Mouse (Mus musculus) layer of hippocampus, adult 2 months (tissue): Measurements from ENCODE around the gene Ndufaf3. TPM values are rescaled to one million over a fixed set of nuclear protein-coding genes. Genes with fewer than 3 reads are reported as not detected.

ENCODE experiments used
- DNase-seq, 2 experiments: peaks; one replicate each; pipeline ENCODE4 v3.0.0; 2022; ENCODE audit warnings: low spot score in 2 of 2
- H3K27ac ChIP-seq: fragments of 200-600 bp; 2 replicates; pipeline ENCODE4 v1.8.1; 2022
- H3K4me3 ChIP-seq: fragments of 200-600 bp; 2 replicates; pipeline ENCODE4 v1.8.1; 2022; ENCODE audit warnings: mild to moderate bottlenecking
- CTCF ChIP-seq: fragments of 200-600 bp; conservative IDR thresholded peaks from 2 replicates; pipeline ENCODE4 v1.8.1; 2022; ENCODE audit warnings: antibody characterized with exemption, mild to moderate bottlenecking, moderate library complexity
- microRNA-seq, 2 experiments: library from miRNA; unstranded; fragments of <30 nt; microRNA quantifications; one replicate each; pipeline ENCODE4 v1.2.0; 2021
- total RNA-seq, 2 experiments: library from RNA; stranded (reverse); gene quantifications; 2 replicates each; pipeline ENCODE4 v1.2.3; 2021

Ndufaf3 gene
- total RNA-seq, 2 experiments from 2014 or later = 60.8 to 73.3 TPM

DNA sequence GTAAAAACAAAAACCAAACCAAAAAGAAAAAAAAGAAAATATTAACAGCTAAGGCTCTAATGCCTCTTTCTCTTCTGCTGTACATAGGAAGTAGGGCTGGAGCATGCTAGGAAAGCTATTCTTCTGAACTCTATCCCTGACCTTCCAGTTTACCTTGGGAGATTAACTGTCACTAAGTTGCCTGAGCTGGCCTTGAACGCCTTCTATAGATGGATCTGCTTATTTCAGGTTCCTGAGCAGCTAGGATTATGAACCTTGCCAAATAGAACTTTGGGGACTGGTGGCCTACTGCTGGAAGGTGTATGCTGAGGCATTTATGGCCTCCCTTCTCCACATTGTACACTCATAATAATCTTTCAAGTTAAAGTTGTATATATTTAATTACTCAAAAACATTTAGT is 36.3 kb downstream of the Ndufaf3 start:
- Histone ChIP-seq H3K4me3 (no peak overlapping the region), H3K27ac (no peak overlapping the region)
- no peak for TF ChIP-seq CTCF
- no peak for DNase-seq

DNA sequence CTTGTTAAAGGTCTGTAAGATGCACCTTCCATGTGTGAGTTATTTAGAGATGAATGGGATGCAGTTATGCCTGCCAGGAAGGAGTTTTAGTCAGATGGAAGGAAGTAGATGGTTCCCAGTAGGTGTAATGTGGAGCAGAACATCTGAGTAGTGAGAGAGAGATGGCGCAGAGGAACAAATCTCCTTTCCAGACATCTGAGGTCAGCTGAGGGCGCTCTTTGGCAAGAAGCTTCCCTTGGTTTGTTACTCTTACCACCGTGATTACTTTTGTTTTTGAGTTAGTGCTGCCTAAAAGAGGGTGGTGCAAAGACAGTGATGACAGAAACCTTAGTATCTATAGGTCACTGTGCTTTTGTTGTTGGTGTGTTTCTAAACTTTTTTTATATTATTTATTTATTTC is 41.8 kb downstream of the Ndufaf3 start:
- H3K27ac ChIP-seq = no peak overlapping the region
- TF ChIP-seq CTCF = no peak
- no peak for DNase-seq
- H3K4me3 ChIP-seq = no peak overlapping the region

DNA sequence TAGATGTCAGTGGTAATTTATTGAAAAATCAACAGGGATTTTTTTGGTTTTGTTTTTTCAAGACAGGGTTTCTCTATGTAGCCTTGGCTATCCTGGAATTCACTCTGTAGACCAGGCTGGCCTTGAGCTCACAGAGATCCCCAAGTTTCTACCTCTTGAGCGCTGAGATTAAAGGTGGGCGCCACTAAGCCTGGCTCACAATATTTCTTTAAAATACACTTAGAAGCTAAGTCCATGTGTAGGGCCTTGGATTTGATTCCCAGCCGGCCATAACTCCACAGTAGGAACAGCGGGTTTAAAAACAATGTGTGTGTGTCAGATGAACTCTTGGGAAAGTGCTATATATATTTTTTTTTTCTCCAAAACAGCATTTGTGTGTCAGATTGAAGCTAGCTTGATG is 43.9 kb downstream of the Ndufaf3 start:
- no peak overlapping the region for H3K4me3 ChIP-seq
- no peak for DNase-seq
- H3K27ac ChIP-seq = no peak overlapping the region
- TF ChIP-seq CTCF = no peak

DNA sequence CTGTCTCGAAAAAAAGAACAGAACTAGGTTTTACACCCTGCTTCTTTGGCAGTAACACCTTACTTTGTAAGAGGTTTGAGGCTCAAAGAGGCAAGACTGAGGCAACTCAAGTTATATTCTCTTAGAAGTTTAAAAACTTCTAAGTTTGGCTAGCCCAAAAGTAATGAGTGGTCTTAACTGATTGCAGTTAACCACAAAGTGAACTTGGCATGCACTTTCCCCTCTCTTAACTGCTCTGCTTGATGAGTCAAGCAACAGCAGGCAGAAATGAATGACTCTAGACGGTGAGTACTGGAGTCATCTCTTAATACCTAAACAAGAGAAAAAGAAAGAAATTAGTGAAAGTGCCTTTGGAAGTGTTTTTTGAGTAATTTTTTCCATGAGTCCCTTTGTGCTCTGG is 45.6 kb downstream of the Ndufaf3 start:
- no peak for TF ChIP-seq CTCF
- Histone ChIP-seq H3K4me3 (no peak overlapping the region), H3K27ac (no peak overlapping the region)
- no peak for DNase-seq

DNA sequence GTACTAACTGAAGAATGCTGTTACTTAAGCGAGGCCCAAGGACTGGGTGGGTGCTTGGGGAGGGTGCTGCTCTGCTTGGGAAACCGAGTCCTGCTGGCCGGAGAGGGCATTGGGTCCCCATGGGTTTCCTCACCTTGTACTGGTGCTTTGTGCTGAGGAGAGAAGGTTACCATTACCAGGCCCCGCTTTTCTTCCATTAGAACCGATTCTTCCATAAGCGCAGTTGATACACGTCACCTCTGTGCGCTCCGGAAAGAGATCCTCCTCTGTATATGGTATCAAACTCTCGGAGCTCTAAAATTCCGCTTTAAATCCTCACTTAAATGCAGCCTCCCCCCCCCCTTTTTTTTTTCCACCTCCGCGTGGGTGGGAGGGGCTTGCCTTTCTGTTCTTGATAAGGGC is 49.3 kb downstream of the Ndufaf3 start:
- Histone ChIP-seq H3K4me3 (peak overlapping the region; percentile 91), H3K27ac (peak overlapping the region; percentile 94)
- peak; percentile 49 to 58 for DNase-seq
- peak; percentile 28 for TF ChIP-seq CTCF

DNA sequence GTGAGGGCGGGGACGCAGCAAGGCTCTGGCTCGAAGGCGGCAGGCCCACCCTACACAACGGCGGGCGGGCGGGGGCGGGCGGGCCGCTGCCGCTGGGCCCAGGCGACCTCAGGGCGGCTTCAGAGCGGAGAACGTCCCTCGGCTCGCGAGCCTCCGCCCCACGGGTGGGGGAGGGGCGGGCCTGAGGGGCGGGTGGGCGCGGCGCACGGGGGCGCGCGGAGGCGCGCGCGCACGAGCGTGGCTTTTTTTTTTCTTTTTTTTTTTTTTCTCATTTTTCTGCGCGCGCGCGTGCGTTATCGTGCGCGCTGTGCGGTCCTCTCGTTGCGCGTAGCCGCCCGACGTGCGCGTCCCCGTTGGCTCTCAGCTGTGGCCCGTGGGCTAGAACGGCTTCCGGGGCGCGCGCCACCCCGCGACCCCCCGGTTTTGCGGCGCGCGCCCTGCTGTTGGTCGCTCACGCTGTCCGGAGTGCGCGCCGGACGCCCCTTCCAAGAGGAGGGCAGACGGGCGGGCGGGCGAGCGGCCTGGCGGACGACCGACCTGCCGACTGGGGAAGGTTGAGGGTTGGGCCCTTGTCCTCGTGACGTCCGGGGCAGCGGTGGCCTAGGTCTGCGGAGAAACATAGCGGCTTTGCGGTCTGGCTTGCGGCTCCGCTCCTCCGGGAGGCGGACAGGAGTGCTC is 49.8 kb downstream of the Ndufaf3 start:
- Histone ChIP-seq H3K27ac (peak overlapping the region; percentile 94), H3K4me3 (peak overlapping the region; percentile 91)
- TF ChIP-seq CTCF = no peak
- DNase-seq = peak; percentile 72 to 81

DNA sequence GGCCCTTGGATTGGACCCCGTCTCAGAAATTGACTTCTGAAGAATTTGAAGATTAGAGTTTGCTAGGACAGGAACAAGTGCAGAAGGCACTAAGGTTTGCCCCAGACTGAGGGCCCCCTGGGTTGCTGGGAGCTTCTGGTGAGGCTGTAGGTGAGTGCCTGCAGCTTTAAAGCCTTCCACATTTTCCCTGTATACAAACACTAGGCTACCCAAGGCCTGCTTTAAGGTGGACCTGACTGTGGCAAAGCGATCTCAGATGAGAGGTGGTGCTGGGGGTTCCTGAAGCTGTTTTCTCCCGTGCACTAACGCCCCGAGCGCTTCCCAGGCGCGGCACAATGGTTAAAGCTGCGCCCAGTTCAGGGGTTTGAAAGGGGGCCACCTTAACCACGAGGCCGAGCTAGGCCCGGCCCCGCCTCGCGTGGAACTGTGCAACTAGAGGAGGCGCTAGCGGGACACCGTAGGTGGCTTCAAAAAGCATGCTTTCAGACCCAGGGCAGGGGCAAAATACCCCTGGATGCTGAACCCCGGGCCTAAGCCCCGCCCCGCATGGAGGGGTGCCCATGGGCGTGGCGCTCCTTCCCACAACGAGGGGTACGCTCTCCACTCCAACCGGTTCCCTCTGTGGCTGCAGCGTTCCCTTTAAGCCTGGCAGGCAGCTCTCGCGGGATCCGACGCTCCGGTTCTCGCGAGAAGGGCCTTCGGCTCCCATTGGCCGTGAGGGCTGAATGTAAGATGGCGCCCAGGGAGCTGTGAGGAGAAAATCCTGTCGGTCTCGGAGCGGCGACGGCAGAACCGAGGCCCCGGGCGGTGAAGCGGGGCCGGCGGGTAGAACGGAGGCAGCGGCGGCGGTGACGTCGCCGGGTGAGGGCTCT is 50.6 kb downstream of the Ndufaf3 start, which contains the start of gene Qrich1:
Qrich1 (plus strand) TSS at position 427 of the 872 bp plus-strand sequence.
- peak; percentile 44 for TF ChIP-seq CTCF
- peak within 1 kb of the TSS; percentile 91 for H3K4me3 ChIP-seq
- peak; percentile 92 to 95 for DNase-seq
- peak within 1 kb of the TSS; percentile 94 for H3K27ac ChIP-seq

Small RNA genes lying within 50 kb of the gene (microRNA-seq; reads per million reads assigned to microRNA genes)
- gene Gm24083 (0 reads per million in 2 experiments), gene Mir191 (0 reads per million in 2 experiments), gene Mir425 (750 to 917 reads per million in 2 experiments)

Other genes starting within 250 kb of the Ndufaf3 start
- 10 to 100 TPM; 62.2 to 64.1 TPM for gene Gpx1, start 228.5 kb downstream of the Ndufaf3 start, total RNA-seq
- 100 to 1,000 TPM; 106 to 112 TPM for gene Usp4, start 219.6 kb downstream of the Ndufaf3 start, total RNA-seq
- 1 to 10 TPM; 2.3 to 3.3 TPM for gene 1700102P08Rik, start 174.6 kb downstream of the Ndufaf3 start, total RNA-seq
- gene Ccdc36, start 138.9 kb downstream of the Ndufaf3 start, total RNA-seq = under 1 TPM in 1 of 2 experiments, not detected in 1; 0.15 TPM
- not detected for gene BC048562, start 131.0 kb downstream of the Ndufaf3 start, total RNA-seq
- gene Ccdc71, start 106.9 kb downstream of the Ndufaf3 start, total RNA-seq = 10 to 100 TPM; 36.7 to 40.6 TPM
- 10 to 100 TPM; 16.7 to 19.6 TPM for gene Klhdc8b, start 105.9 kb downstream of the Ndufaf3 start, total RNA-seq
- gene Lamb2, start 87.7 kb downstream of the Ndufaf3 start, total RNA-seq = 10 to 100 TPM; 29.3 to 30.7 TPM
- gene Usp19, start 76.8 kb downstream of the Ndufaf3 start, total RNA-seq = 100 to 1,000 TPM; 154 TPM
- 10 to 100 TPM; 74.9 to 79.8 TPM for gene Qars, start 59.7 kb downstream of the Ndufaf3 start, total RNA-seq
- 100 to 1,000 TPM; 161 TPM for gene Qrich1, start 50.6 kb downstream of the Ndufaf3 start, total RNA-seq
- gene Impdh2, start 7.1 kb downstream of the Ndufaf3 start, total RNA-seq = 10 to 100 TPM; 61.3 to 63.7 TPM
- gene Dalrd3, start 2.5 kb upstream of the Ndufaf3 start, total RNA-seq = 100 to 1,000 TPM; 110 to 111 TPM
- 100 to 1,000 TPM; 119 to 129 TPM for gene Wdr6, start 11.3 kb upstream of the Ndufaf3 start, total RNA-seq
- gene P4htm, start 30.2 kb upstream of the Ndufaf3 start, total RNA-seq = 100 to 1,000 TPM; 101 to 104 TPM
- 10 to 100 TPM; 50.2 to 57.3 TPM for gene Arih2, start 82.0 kb upstream of the Ndufaf3 start, total RNA-seq
- 10 to 100 TPM; 14.4 to 14.8 TPM for gene Slc25a20, start 94.7 kb upstream of the Ndufaf3 start, total RNA-seq
- 10 to 100 TPM; 43.4 to 45.5 TPM for gene Prkar2a, start 121.9 kb upstream of the Ndufaf3 start, total RNA-seq
- gene Ip6k2, start 216.4 kb upstream of the Ndufaf3 start, total RNA-seq = 100 to 1,000 TPM; 249 to 251 TPM
- 10 to 100 TPM; 68.8 to 71.3 TPM for gene Nckipsd, start 240.9 kb upstream of the Ndufaf3 start, total RNA-seq